ENCODE assay signal across 12 mouse cellular contexts in the genomic region with DNA sequence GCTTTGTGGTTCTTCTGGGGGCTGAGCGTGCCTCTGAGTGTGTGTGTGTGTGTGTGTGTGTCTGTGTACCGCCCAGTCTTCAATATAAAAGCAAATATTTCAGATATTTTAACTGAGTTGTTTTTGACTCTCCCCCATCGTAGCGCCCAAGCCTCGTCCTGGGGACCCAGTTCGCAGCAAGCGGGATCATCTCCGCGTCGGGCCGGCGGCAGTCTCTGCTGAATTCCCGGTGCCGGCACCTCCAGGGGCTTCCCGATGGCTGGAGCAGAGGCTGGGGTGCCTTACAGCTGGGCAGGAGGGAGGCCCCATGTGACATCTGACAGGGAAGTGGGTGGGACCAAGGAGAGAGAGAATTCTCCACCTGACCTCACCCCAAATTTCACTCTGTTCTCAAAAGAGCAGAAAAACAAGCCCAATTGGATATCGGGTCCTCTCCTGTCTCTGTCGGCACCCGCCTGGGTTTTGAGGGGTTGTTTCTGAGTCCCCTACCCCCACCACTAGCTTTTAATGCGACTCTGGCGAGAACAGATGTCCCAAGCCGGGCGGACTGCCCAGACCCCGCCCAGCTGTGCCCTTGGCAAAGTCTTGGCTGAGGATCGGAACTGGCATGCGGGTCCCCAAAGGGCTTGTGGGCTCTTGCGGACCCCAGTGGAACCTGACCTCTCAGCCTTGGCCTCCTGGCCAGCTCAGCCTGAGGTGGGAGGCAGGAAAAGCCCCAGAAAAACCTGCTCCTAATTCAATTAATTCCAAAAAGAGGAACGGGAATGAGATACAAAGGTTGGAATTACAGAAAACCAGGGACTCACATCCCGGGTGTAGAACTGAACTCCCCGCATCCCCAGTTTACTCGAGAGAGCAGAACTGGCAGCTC. TPM values are rescaled to one million over a fixed set of nuclear protein-coding genes. Genes with fewer than 3 reads are reported as not detected.
DNase-seq lines count a peak whose midpoint lies in the region; ATAC-seq lines count a peak whose summit lies in the region.
"Had no signal": no experiment of that assay in that cellular context is flagged by ENCODE, and none has a peak within 500 bp of the region (broad histone marks: within the 10 kb centered on the region; RNA-seq: fewer than 3 reads in every experiment).

No protein-coding gene starts in this region.

- H3K4me1 ChIP-seq in forebrain, embryonic 16.5 days (replicated peaks; ENCODE audit: control insufficient read depth, insufficient read depth, low read length) = peaks cover 68% of the 10 kb centered on the region
- peaks cover 44% of the 10 kb centered on the region for H3K4me1 ChIP-seq in neural tube, embryonic 13.5 days (replicated peaks)

- 1% methylated on average over 30 of the region's 30 CpGs for WGBS in forebrain, embryonic 16.5 days
- whole genome bisulfite sequencing in neural tube, embryonic 13.5 days = 1% methylated on average over 30 of the region's 30 CpGs

- peaks cover 46% of the 10 kb centered on the region for H3K27me3 ChIP-seq in forebrain, embryonic 16.5 days (replicated peaks; ENCODE audit: control insufficient read depth, insufficient read depth, low read length)
- peaks cover 100% of the 10 kb centered on the region for H3K27me3 ChIP-seq in neural tube, embryonic 13.5 days

- H3K4me3 ChIP-seq in forebrain, embryonic 16.5 days (replicated peaks; ENCODE audit: low read length) = peak overlapping the region; percentile 35
- H3K4me3 ChIP-seq in neural tube, embryonic 13.5 days = 0 out of 2 replicates have a peak overlapping the region, but pooled peaks have one; percentile 8

- ATAC-seq in forebrain, embryonic 16.5 days = peak; percentile 34
- no peak for ATAC-seq in neural tube, embryonic 13.5 days (ENCODE audit: low read depth)
- no peak for ATAC-seq in megakaryocyte-erythroid progenitor cell, adult 5-6 weeks (replicated peaks; ENCODE audit: low FRiP score, low TSS enrichment, poor library complexity, severe bottlenecking)

- H3K4me2 ChIP-seq in forebrain, embryonic 16.5 days (ENCODE audit: low read length) = peak overlapping the region; percentile 75
- peak overlapping the region; percentile 34 for H3K4me2 ChIP-seq in neural tube, embryonic 13.5 days
- H3K4me2 ChIP-seq: lung, embryonic 14.5 days had no signal

- DNase-seq in retina, postnatal 1 day = peak; percentile 52
- DNase-seq in retina, embryonic 14.5 days (ENCODE audit: low spot score) = no peak
- peak; percentile 85 to 87 for DNase-seq in cerebellum, postnatal 14 days
- no peak for DNase-seq in spleen, adult 18-20 months
- DNase-seq in embryo, embryonic 11 days = no peak
- DNase-seq: heart, adult 11 months; kidney, postnatal 10 days; lung, embryonic 14.5 days had no signal

- H3K36me3 ChIP-seq in forebrain, embryonic 16.5 days (ENCODE audit: control insufficient read depth, insufficient read depth) = no peaks in the 10 kb centered on the region
- no peaks in the 10 kb centered on the region for H3K36me3 ChIP-seq in neural tube, embryonic 13.5 days

- peak overlapping the region; percentile 63 for H3K9ac ChIP-seq in forebrain, embryonic 16.5 days (replicated peaks; ENCODE audit: low read depth, low read length)
- H3K9ac ChIP-seq in neural tube, embryonic 13.5 days = no peak overlapping the region
- H3K9ac ChIP-seq: lung, embryonic 14.5 days had no signal

- peak overlapping the region; percentile 97 for H3K27ac ChIP-seq in forebrain, embryonic 16.5 days (ENCODE audit: low read length)
- peak overlapping the region; percentile 72; the same call in 1 of the 2 replicates for H3K27ac ChIP-seq in neural tube, embryonic 13.5 days (replicated peaks)

- no peaks in the 10 kb centered on the region for H3K9me3 ChIP-seq in forebrain, embryonic 16.5 days (ENCODE audit: control insufficient read depth, low read length)
- no peaks in the 10 kb centered on the region for H3K9me3 ChIP-seq in neural tube, embryonic 13.5 days

RNA-seq across cellular contexts. Expression of gene Neurod2, which starts 8.4 kb away (rescaled TPM):
- polyA plus RNA-seq in forebrain, embryonic 16.5 days (2015; fragmentation: Nextera tagmentation; extraction: Ambion mirVana) = 110 and 133 TPM in 2 replicates
- polyA plus RNA-seq in neural tube, embryonic 13.5 days (2015; fragmentation: Nextera tagmentation; extraction: Ambion mirVana) = 26.4 and 27.0 TPM in 2 replicates
- total RNA-seq in megakaryocyte-erythroid progenitor cell, adult 5-6 weeks (2014; fragmentation: Nextera tagmentation) = not detected in 2 replicates
- total RNA-seq in megakaryocyte-erythroid progenitor cell, adult 5-6 weeks (2017) = not detected in 2 replicates
- polyA plus RNA-seq: lung, embryonic 14.5 days; testis, adult 2 months had no signal

RNA-seq across cellular contexts. Expression of gene Ppp1r1b, which starts 27.2 kb away (rescaled TPM):
- polyA plus RNA-seq in forebrain, embryonic 16.5 days (2015; fragmentation: Nextera tagmentation; extraction: Ambion mirVana) = 69.7 and 72.4 TPM in 2 replicates
- polyA plus RNA-seq in neural tube, embryonic 13.5 days (2015; fragmentation: Nextera tagmentation; extraction: Ambion mirVana) = 1.7 and 2.1 TPM in 2 replicates
- total RNA-seq in megakaryocyte-erythroid progenitor cell, adult 5-6 weeks (2014; fragmentation: Nextera tagmentation) = not detected in 2 replicates
- not detected in 2 replicates for total RNA-seq in megakaryocyte-erythroid progenitor cell, adult 5-6 weeks (2017)

RNA-seq across cellular contexts. Expression of gene Stard3, which starts 37.1 kb away (rescaled TPM):
- 52.8 and 56.3 TPM in 2 replicates for polyA plus RNA-seq in forebrain, embryonic 16.5 days (2015; fragmentation: Nextera tagmentation; extraction: Ambion mirVana)
- 39.7 and 41.1 TPM in 2 replicates for polyA plus RNA-seq in neural tube, embryonic 13.5 days (2015; fragmentation: Nextera tagmentation; extraction: Ambion mirVana)
- 11.9 and 28.5 TPM in 2 replicates for total RNA-seq in megakaryocyte-erythroid progenitor cell, adult 5-6 weeks (2014; fragmentation: Nextera tagmentation)
- total RNA-seq in megakaryocyte-erythroid progenitor cell, adult 5-6 weeks (2017) = 10.6 and 18.2 TPM in 2 replicates

Comparison
In these comparisons a context has a peak if more than half of its experiments do, and no peak if none do; other contexts are left out.
1. DNase-seq: peak in retina, postnatal 1 day (single experiment) and cerebellum, postnatal 14 days (2 of 2); none in retina, embryonic 14.5 days (single experiment), spleen, adult 18-20 months (0 of 2) and embryo, embryonic 11 days (single experiment).
2. RNA of gene Ppp1r1b, which starts 27.2 kb away (polyA plus RNA-seq): 69.7 to 72.4 TPM in forebrain, embryonic 16.5 days; 1.7 to 2.1 TPM in neural tube, embryonic 13.5 days; every median in the first group is over 10 times any median in the second.